Mouse (Mus musculus): Measurements from ENCODE around the gene Slc9a1. TPM values are rescaled to one million over a fixed set of nuclear protein-coding genes. Genes with fewer than 3 reads are reported as not detected.

The Slc9a1 gene
- polyA plus RNA-seq, 1 experiment = 32.5 TPM

GRCm38 (mm10) chr4:133461362-133461761, 91.9 kb downstream of the Slc9a1 start:
- no peak for DNase-seq (ENCODE audit: low read depth, low spot score)
- WGBS = 81% methylated on average over 4 of the region's 4 CpGs

DNA sequence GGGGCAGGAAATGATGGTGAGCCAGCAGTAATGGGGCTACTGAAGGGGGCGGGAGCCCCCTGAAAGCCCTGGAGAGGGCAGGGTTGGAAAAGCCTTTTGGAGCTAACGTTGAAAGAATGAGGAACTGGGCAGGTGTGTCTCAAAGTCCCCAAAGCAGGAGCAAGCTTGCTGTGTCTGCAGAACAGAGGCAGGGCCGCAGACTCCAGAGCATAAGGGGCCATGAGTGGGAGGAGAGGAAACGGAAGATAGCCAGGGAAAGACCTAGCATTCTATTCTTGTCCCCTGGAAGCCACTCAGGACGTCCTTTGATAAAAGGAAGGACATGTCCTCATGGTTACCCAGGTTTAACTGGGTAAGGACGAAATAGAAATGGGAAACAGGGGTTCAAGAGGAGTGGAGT, 93.7 kb downstream of the Slc9a1 start:
- 47% methylated on average over 6 of the region's 6 CpGs for WGBS

DNA sequence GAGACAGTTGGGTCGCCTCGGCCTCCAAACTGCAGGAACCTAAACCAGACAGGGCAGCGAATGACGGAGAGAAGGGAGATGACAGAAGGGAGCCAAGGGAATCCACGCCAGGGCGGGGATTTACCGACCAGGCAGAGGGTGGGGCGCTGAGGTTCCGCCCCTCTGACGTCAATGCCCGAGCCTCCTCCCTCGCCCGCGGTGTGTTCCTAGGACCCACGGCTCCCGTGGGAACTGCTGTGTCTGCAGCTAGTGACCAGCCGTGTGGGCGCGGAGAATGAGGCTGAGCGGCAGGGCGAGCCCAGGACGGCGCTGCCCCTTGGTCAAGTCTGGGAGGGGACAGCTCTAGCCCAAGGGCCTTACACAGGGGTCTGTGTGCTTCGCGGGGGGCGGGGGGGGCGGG, 98.6 kb downstream of the Slc9a1 start:
- DNase-seq (ENCODE audit: low read depth, low spot score) = peak; percentile 75

More for the DNA sequence above, 93.7 kb downstream of the Slc9a1 start:
- DNase-seq (ENCODE audit: low read depth, low spot score) = no peak

DNA sequence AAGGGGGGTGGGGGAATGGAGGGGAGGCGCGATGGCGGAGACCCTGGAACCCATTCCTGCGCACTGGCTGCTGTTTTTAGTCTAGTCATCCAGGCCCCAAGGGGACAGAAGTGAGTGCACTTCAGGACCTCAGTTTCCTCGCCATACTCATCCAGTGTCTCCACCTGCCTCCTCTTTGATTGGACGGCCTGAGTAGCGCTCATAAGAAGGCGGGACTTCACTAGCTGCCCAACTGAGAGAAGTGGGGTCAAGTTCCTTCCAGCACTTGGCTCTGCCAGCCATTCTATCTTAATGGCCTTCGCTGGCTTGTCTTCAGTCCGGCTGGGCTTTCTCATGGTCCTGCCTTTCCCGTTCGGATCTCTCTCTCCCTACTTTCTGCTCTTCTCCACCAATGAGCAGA, 99.6 kb downstream of the Slc9a1 start:
- 32% methylated on average over 12 of the region's 12 CpGs for WGBS

More for the DNA sequence above, 98.6 kb downstream of the Slc9a1 start:
- 0% methylated on average over 27 of the region's 27 CpGs for WGBS

GRCm38 (mm10) chr4:133471135-133471821, 101.8 kb downstream of the Slc9a1 start:
- WGBS = 80% methylated on average over 7 of the region's 7 CpGs
- DNase-seq (ENCODE audit: low read depth, low spot score) = no peak

More for the DNA sequence above, 99.6 kb downstream of the Slc9a1 start:
- no peak for DNase-seq (ENCODE audit: low read depth, low spot score)

Other genes with a start within 250 kb of the Slc9a1 start
- gene Wasf2, start 239.2 kb upstream of the Slc9a1 start, polyA plus RNA-seq (2012; rRNA removed) = 43.5 and 66.0 TPM in 2 replicates
- gene Cd164l2, start 157.6 kb upstream of the Slc9a1 start, polyA plus RNA-seq (2012; rRNA removed) = 0.38 and 0.77 TPM in 2 replicates
- 0.11 and 0.21 TPM in 2 replicates for gene Gpr3, start 157.2 kb upstream of the Slc9a1 start, polyA plus RNA-seq (2012; rRNA removed)
- 42.8 and 65.0 TPM in 2 replicates for gene Map3k6, start 128.9 kb upstream of the Slc9a1 start, polyA plus RNA-seq (2012; rRNA removed)
- 14.4 and 15.2 TPM in 2 replicates for gene Sytl1, start 106.6 kb upstream of the Slc9a1 start, polyA plus RNA-seq (2012; rRNA removed)
- gene Tmem222, start 91.9 kb upstream of the Slc9a1 start, polyA plus RNA-seq (2012; rRNA removed) = 91.8 and 95.3 TPM in 2 replicates
- gene Wdtc1, start 16.2 kb upstream of the Slc9a1 start, polyA plus RNA-seq (2012; rRNA removed) = 41.7 and 51.0 TPM in 2 replicates
- gene Tent5b, start 110.4 kb downstream of the Slc9a1 start, polyA plus RNA-seq (2012; rRNA removed) = 5.1 and 5.2 TPM in 2 replicates
- 6.5 and 7.9 TPM in 2 replicates for gene Trnp1, start 128.8 kb downstream of the Slc9a1 start, polyA plus RNA-seq (2012; rRNA removed)
- 38.0 and 38.5 TPM in 2 replicates for gene Kdf1, start 149.3 kb downstream of the Slc9a1 start, polyA plus RNA-seq (2012; rRNA removed)
- 34.0 and 34.5 TPM in 2 replicates for gene Nudc, start 176.3 kb downstream of the Slc9a1 start, polyA plus RNA-seq (2012; rRNA removed)
- gene Nr0b2, start 183.7 kb downstream of the Slc9a1 start, polyA plus RNA-seq (2012; rRNA removed) = 0.19 and 1.5 TPM in 2 replicates
- 4.8 and 5.0 TPM in 2 replicates for gene Gpatch3, start 205.0 kb downstream of the Slc9a1 start, polyA plus RNA-seq (2012; rRNA removed)
- 36.7 and 41.4 TPM in 2 replicates for gene Gpn2, start 214.7 kb downstream of the Slc9a1 start, polyA plus RNA-seq (2012; rRNA removed)
- gene Sfn, start 232.5 kb downstream of the Slc9a1 start, polyA plus RNA-seq (2012; rRNA removed) = 211 and 298 TPM in 2 replicates

Measured in large intestine, adult 2 months (tissue).